Mouse (Mus musculus) liver, embryonic 13.5 days (tissue): ENCODE results near the gene Iqcf3. TPM values are rescaled to one million over a fixed set of nuclear protein-coding genes. Genes with fewer than 3 reads are reported as not detected.

Experiments
- polyA plus RNA-seq: library from polyadenylated mRNA; unstranded; fragments of >200 nt; fragmentation: Nextera tagmentation; extraction: Ambion mirVana; gene quantifications from 2 replicates; pipeline ENCODE4 v1.2.1, GENCODE M21; 2015

Gene Iqcf3
- polyA plus RNA-seq, 1 experiment from 2014 or later, result not detected

Other genes with a start within 250 kb of the Iqcf3 start
- gene Dusp7, start 193.0 kb downstream of the Iqcf3 start, polyA plus RNA-seq, result 3.8 and 4.1 TPM in 2 replicates
- 772 and 835 TPM in 2 replicates for gene Rpl29, start 132.2 kb downstream of the Iqcf3 start, polyA plus RNA-seq
- 31.2 and 32.2 TPM in 2 replicates for gene Acy1, start 123.3 kb downstream of the Iqcf3 start, polyA plus RNA-seq
- gene Abhd14b, start 114.2 kb downstream of the Iqcf3 start, polyA plus RNA-seq, result 16.7 and 18.2 TPM in 2 replicates
- 24.4 and 26.3 TPM in 2 replicates for gene Abhd14a, start 114.0 kb downstream of the Iqcf3 start, polyA plus RNA-seq
- 12.7 and 13.2 TPM in 2 replicates for gene Pcbp4, start 108.3 kb downstream of the Iqcf3 start, polyA plus RNA-seq
- gene Gpr62, start 95.7 kb downstream of the Iqcf3 start, polyA plus RNA-seq, result 0.09 TPM in 1 of 2 replicates, not detected in the other
- gene Rrp9, start 85.7 kb downstream of the Iqcf3 start, polyA plus RNA-seq, result 44.2 and 47.6 TPM in 2 replicates
- gene Parp3, start 84.7 kb downstream of the Iqcf3 start, polyA plus RNA-seq, result 0.71 and 0.75 TPM in 2 replicates
- gene Iqcf1, start 61.7 kb downstream of the Iqcf3 start, polyA plus RNA-seq, result not detected in 2 replicates
- not detected in 2 replicates for gene Iqcf5, start 47.1 kb downstream of the Iqcf3 start, polyA plus RNA-seq
- gene Iqcf4, start 9.4 kb upstream of the Iqcf3 start, polyA plus RNA-seq, result not detected in 2 replicates
- gene Iqcf6, start 65.0 kb upstream of the Iqcf3 start, polyA plus RNA-seq, result not detected in 2 replicates
- not detected in 2 replicates for gene Grm2, start 94.5 kb upstream of the Iqcf3 start, polyA plus RNA-seq
- 14.1 and 16.3 TPM in 2 replicates for gene Tex264, start 124.3 kb upstream of the Iqcf3 start, polyA plus RNA-seq
- 1.8 and 2.0 TPM in 2 replicates for gene Rad54l2, start 227.6 kb upstream of the Iqcf3 start, polyA plus RNA-seq